23 mouse cellular contexts compared by ENCODE assay signal in the genomic region with DNA sequence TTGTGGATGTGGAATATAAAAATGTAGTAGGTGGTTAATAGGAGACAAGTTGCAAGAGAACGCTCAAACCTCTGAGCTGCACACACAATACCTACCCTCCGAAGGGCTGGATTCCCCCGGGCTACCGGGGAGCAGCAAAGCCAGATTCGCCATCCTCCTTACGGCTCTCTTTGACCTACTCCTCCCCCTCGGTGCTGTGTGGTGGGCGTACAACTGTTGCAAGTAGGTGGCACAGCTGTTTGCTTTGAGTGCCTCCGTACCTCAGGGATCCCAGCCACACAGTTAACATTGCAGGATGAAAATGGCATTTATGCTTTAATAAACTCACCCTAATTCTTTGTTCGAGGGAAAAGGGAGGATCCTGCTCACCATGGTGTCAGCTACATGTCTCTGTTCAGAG.
A peak's percentile ranks its signal among the peaks of the same experiment; 100 is the strongest.
DNase-seq lines count a peak whose midpoint lies in the region; ATAC-seq lines count a peak whose summit lies in the region.
"Had no signal": no experiment of that assay in that cellular context is flagged by ENCODE, and none has a peak within 500 bp of the region (broad histone marks: within the 10 kb centered on the region; RNA-seq: fewer than 3 reads in every experiment).

No protein-coding gene starts in this region.

- no peak overlapping the region for H3K27ac ChIP-seq in hindbrain, embryonic 11.5 days (ENCODE audit: low read depth, low read length)
- no peak overlapping the region for H3K27ac ChIP-seq in hindbrain, embryonic 12.5 days
- no peak overlapping the region for H3K27ac ChIP-seq in limb, embryonic 11.5 days (replicated peaks; ENCODE audit: low read depth, low read length)
- no peak overlapping the region for H3K27ac ChIP-seq in limb, embryonic 10.5 days
- no peak overlapping the region for H3K27ac ChIP-seq in neural tube, embryonic 14.5 days (ENCODE audit: low read depth, low read length)
- H3K27ac ChIP-seq in neural tube, embryonic 15.5 days (replicated peaks): no peak overlapping the region
- H3K27ac ChIP-seq: embryonic facial prominence, embryonic 15.5 days; hindbrain, postnatal 0 days; limb, embryonic 15.5 days; liver, embryonic 14.5 days had no signal

- DNase-seq in hindbrain, embryonic 11.5 days (ENCODE audit: low spot score): no peak
- DNase-seq in limb, embryonic 11.5 days (ENCODE audit: low spot score): peak; percentile 19
- DNase-seq in limb, embryonic 10.5 days (ENCODE audit: low spot score): no peak
- peak; percentile 10 to 18 for DNase-seq in layer of hippocampus, postnatal 36 days
- DNase-seq: adrenal gland, postnatal 25 days; cerebellum, adult 11 months; cerebellum, adult 9-11 months; gastrocnemius, postnatal 25 days; kidney, adult 9 months; kidney, postnatal 25 days; lung, embryonic 14.5 days; lung, postnatal 36 days; thymus, postnatal 25 days had no signal

- 82% methylated on average over 10 of the region's 10 CpGs for WGBS in hindbrain, embryonic 11.5 days
- WGBS in hindbrain, embryonic 12.5 days: 69% methylated on average over 10 of the region's 10 CpGs
- 83% methylated on average over 10 of the region's 10 CpGs for WGBS in limb, embryonic 11.5 days
- 91% methylated on average over 10 of the region's 10 CpGs for WGBS in limb, embryonic 10.5 days
- WGBS in neural tube, embryonic 14.5 days: 69% methylated on average over 10 of the region's 10 CpGs
- WGBS in neural tube, embryonic 15.5 days: 52% methylated on average over 10 of the region's 10 CpGs

- ATAC-seq in hindbrain, embryonic 11.5 days (ENCODE audit: low FRiP score): peak; percentile 33; the same call in 1 of the 2 replicates
- no peak for ATAC-seq in hindbrain, embryonic 12.5 days (ENCODE audit: low FRiP score)
- ATAC-seq in limb, embryonic 11.5 days (ENCODE audit: insufficient number of reproducible peaks, low FRiP score, low TSS enrichment, low read depth): no peak
- ATAC-seq in neural tube, embryonic 14.5 days (ENCODE audit: low read depth): peak; percentile 65; the same call in 1 of the 2 replicates
- no peak for ATAC-seq in neural tube, embryonic 15.5 days (ENCODE audit: low FRiP score)
- ATAC-seq: forebrain, embryonic 16.5 days; hindbrain, postnatal 0 days; intestine, embryonic 16.5 days had no signal

- no peaks in the 10 kb centered on the region for H3K27me3 ChIP-seq in hindbrain, embryonic 11.5 days (ENCODE audit: control insufficient read depth, insufficient read depth, low read length)
- no peaks in the 10 kb centered on the region for H3K27me3 ChIP-seq in hindbrain, embryonic 12.5 days
- no peaks in the 10 kb centered on the region for H3K27me3 ChIP-seq in limb, embryonic 11.5 days (ENCODE audit: control insufficient read depth, insufficient read depth, low read length)
- H3K27me3 ChIP-seq in limb, embryonic 10.5 days (ENCODE audit: low read depth, poor library complexity, severe bottlenecking): peaks cover 53% of the 10 kb centered on the region
- no peaks in the 10 kb centered on the region for H3K27me3 ChIP-seq in neural tube, embryonic 14.5 days (ENCODE audit: control insufficient read depth, insufficient read depth, low read length)
- H3K27me3 ChIP-seq in neural tube, embryonic 15.5 days (replicated peaks): no peaks in the 10 kb centered on the region
- H3K27me3 ChIP-seq: embryonic facial prominence, embryonic 15.5 days; limb, embryonic 15.5 days; megakaryocyte, embryonic 14.5 days had no signal

- H3K4me1 ChIP-seq in hindbrain, embryonic 11.5 days (replicated peaks; ENCODE audit: control insufficient read depth, insufficient read depth, low read length): no peaks in the 10 kb centered on the region
- H3K4me1 ChIP-seq in hindbrain, embryonic 12.5 days: no peaks in the 10 kb centered on the region
- H3K4me1 ChIP-seq in limb, embryonic 11.5 days (ENCODE audit: control insufficient read depth, insufficient read depth, low read length): no peaks in the 10 kb centered on the region
- no peaks in the 10 kb centered on the region for H3K4me1 ChIP-seq in limb, embryonic 10.5 days
- no peaks in the 10 kb centered on the region for H3K4me1 ChIP-seq in neural tube, embryonic 14.5 days (ENCODE audit: control insufficient read depth, insufficient read depth, low read length)
- H3K4me1 ChIP-seq in neural tube, embryonic 15.5 days: no peaks in the 10 kb centered on the region
- H3K4me1 ChIP-seq: embryonic facial prominence, embryonic 15.5 days; limb, embryonic 15.5 days; megakaryocyte, embryonic 14.5 days had no signal

- no peaks in the 10 kb centered on the region for H3K36me3 ChIP-seq in hindbrain, embryonic 11.5 days (ENCODE audit: control insufficient read depth, insufficient read depth, low read length)
- H3K36me3 ChIP-seq in hindbrain, embryonic 12.5 days: no peaks in the 10 kb centered on the region
- H3K36me3 ChIP-seq in limb, embryonic 11.5 days (ENCODE audit: control insufficient read depth, insufficient read depth, low read length): no peaks in the 10 kb centered on the region
- no peaks in the 10 kb centered on the region for H3K36me3 ChIP-seq in limb, embryonic 10.5 days
- no peaks in the 10 kb centered on the region for H3K36me3 ChIP-seq in neural tube, embryonic 14.5 days (ENCODE audit: control insufficient read depth, insufficient read depth, low read length)
- no peaks in the 10 kb centered on the region for H3K36me3 ChIP-seq in neural tube, embryonic 15.5 days
- H3K36me3 ChIP-seq: embryonic facial prominence, embryonic 15.5 days; limb, embryonic 15.5 days had no signal

- H3K9ac ChIP-seq in hindbrain, embryonic 11.5 days (ENCODE audit: low read depth, low read length): no peak overlapping the region
- no peak overlapping the region for H3K9ac ChIP-seq in hindbrain, embryonic 12.5 days
- H3K9ac ChIP-seq in limb, embryonic 11.5 days (ENCODE audit: low read length): no peak overlapping the region
- no peak overlapping the region for H3K9ac ChIP-seq in neural tube, embryonic 14.5 days (replicated peaks; ENCODE audit: low read depth, low read length)
- no peak overlapping the region for H3K9ac ChIP-seq in neural tube, embryonic 15.5 days (replicated peaks)
- H3K9ac ChIP-seq: embryonic facial prominence, embryonic 15.5 days; limb, embryonic 15.5 days; liver, embryonic 14.5 days; lung, embryonic 14.5 days had no signal

- H3K9me3 ChIP-seq in hindbrain, embryonic 11.5 days (ENCODE audit: control insufficient read depth, low read length): no peaks in the 10 kb centered on the region
- H3K9me3 ChIP-seq in hindbrain, embryonic 12.5 days (replicated peaks): no peaks in the 10 kb centered on the region
- H3K9me3 ChIP-seq in limb, embryonic 11.5 days (ENCODE audit: control insufficient read depth, low read length): no peaks in the 10 kb centered on the region
- no peaks in the 10 kb centered on the region for H3K9me3 ChIP-seq in limb, embryonic 10.5 days (replicated peaks)
- H3K9me3 ChIP-seq in neural tube, embryonic 14.5 days (ENCODE audit: control insufficient read depth, low read length): no peaks in the 10 kb centered on the region
- H3K9me3 ChIP-seq in neural tube, embryonic 15.5 days (replicated peaks): no peaks in the 10 kb centered on the region
- H3K9me3 ChIP-seq: embryonic facial prominence, embryonic 15.5 days; limb, embryonic 15.5 days had no signal

- no peak overlapping the region for H3K4me3 ChIP-seq in hindbrain, embryonic 11.5 days (ENCODE audit: low read depth, low read length)
- no peak overlapping the region for H3K4me3 ChIP-seq in hindbrain, embryonic 12.5 days
- no peak overlapping the region for H3K4me3 ChIP-seq in limb, embryonic 11.5 days (ENCODE audit: low read depth, low read length)
- no peak overlapping the region for H3K4me3 ChIP-seq in limb, embryonic 10.5 days
- H3K4me3 ChIP-seq in neural tube, embryonic 14.5 days (ENCODE audit: low read depth, low read length): no peak overlapping the region
- no peak overlapping the region for H3K4me3 ChIP-seq in neural tube, embryonic 15.5 days (replicated peaks)
- H3K4me3 ChIP-seq: embryonic facial prominence, embryonic 15.5 days; limb, embryonic 15.5 days; megakaryocyte, embryonic 14.5 days had no signal

- no peak overlapping the region for H3K4me2 ChIP-seq in hindbrain, embryonic 11.5 days (replicated peaks; ENCODE audit: low read depth, low read length)
- no peak overlapping the region for H3K4me2 ChIP-seq in hindbrain, embryonic 12.5 days (replicated peaks)
- no peak overlapping the region for H3K4me2 ChIP-seq in limb, embryonic 11.5 days (ENCODE audit: low read depth, severe bottlenecking)
- H3K4me2 ChIP-seq in neural tube, embryonic 14.5 days (ENCODE audit: low read depth, low read length): no peak overlapping the region
- no peak overlapping the region; the same call in 1 of the 2 replicates for H3K4me2 ChIP-seq in neural tube, embryonic 15.5 days
- H3K4me2 ChIP-seq: embryonic facial prominence, embryonic 15.5 days; limb, embryonic 15.5 days; lung, embryonic 14.5 days had no signal

Comparison
In these comparisons a context has a peak if more than half of its experiments do, and no peak if none do; other contexts are left out.
1. ATAC-seq: peak in hindbrain, embryonic 11.5 days (single experiment) and neural tube, embryonic 14.5 days (single experiment); none in hindbrain, embryonic 12.5 days (single experiment), limb, embryonic 11.5 days (single experiment) and neural tube, embryonic 15.5 days (single experiment).
2. DNase-seq: peak in limb, embryonic 11.5 days (single experiment) and layer of hippocampus, postnatal 36 days (2 of 2); none in hindbrain, embryonic 11.5 days (single experiment) and limb, embryonic 10.5 days (single experiment).